Mouse (Mus musculus): ENCODE measurements around the gene Kat5. TPM values are rescaled to one million over a fixed set of nuclear protein-coding genes. Genes with fewer than 3 reads are reported as not detected.

Kat5 gene
- polyA plus RNA-seq, 1 experiment, result 87.3 TPM

DNA sequence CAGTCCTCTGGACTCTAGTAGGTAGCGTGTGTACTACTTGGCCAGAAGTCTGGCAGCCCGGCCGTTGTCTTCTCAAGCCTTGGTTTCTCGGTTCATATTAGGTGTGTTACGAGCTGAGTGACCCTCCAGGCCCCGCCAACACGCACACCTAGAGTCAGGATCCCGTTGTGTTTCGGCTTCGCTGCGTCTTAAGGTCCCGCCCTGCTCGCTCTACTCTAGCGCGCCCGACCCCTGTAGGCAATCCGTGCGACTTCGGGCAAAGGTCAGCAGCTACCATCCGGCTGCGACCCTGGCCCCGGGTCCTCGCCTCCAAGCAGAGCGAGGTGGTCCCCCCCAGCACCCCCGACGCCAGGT lies 42.9 kb downstream of the Kat5 start:
- WGBS, result 1% methylated on average over 26 of the region's 26 CpGs
- Histone ChIP-seq H3K4me1 (ENCODE audit: control insufficient read depth, insufficient read depth, low read length) (peaks cover 4% of the 10 kb centered on the region; the same call in 1 of the 2 replicates), H3K27ac (ENCODE audit: control insufficient read depth, insufficient read depth, low read depth, low read length, poor library complexity) (peak overlapping the region; percentile 99), H3K4me3 (replicated peaks; ENCODE audit: control insufficient read depth, low read depth, low read length) (peak overlapping the region; percentile 82)
- TF ChIP-seq POLR2A (IDR thresholded peaks at IDR 0.05; ENCODE audit: borderline replicate concordance, control insufficient read depth, low read depth, low read length), result no peak
- no peak for TF ChIP-seq CTCF (IDR thresholded peaks at IDR 0.05; ENCODE audit: control insufficient read depth, insufficient read depth, low read length)

DNA sequence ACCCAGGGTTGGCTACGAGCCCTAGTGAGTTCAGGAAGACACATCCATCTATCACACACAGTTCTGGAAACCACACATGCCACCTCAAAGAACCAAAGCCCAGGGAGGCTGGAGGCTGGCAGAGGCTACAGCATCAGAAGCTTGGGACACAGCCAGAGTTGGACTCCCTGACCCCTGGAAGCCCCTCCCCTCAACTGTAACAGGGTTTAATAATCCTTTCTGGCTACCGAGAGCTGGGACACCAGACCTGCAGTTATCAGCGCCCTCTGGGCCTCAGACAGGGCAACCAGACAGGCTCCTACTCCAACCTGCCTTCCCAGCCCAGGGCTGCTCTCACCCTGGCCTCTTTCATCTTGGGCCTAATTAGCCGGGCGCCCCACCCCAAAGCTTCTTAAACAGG lies 43.7 kb downstream of the Kat5 start:
- no peak overlapping the region for H3K27ac ChIP-seq (ENCODE audit: control insufficient read depth, insufficient read depth, low read depth, low read length, poor library complexity)
- 52% methylated on average over 5 of the region's 5 CpGs for WGBS

DNA sequence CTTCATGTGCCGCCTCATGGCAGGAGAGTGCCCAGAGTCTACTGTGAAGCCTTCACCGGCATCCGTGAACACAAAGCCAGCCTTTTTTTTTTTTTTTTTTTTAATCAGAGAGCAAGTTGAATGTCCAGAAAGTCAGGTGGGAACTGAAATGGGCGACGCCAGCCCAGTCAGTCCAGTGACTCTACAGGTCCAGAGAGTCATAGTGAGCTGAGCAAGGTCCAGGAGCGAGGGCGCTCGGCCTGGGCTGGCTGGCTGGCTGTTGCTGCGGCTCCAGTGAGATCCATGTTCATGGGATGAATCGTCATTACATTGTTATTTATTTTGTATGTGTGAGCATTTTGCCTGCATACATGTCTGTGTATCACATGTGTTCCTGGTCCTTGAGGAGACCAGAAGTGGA lies 47.3 kb downstream of the Kat5 start:
- H3K4me1 ChIP-seq (ENCODE audit: control insufficient read depth, insufficient read depth, low read length), result no peaks in the 10 kb centered on the region; the same call in 1 of the 2 replicates
- no peak overlapping the region for H3K27ac ChIP-seq (ENCODE audit: control insufficient read depth, insufficient read depth, low read depth, low read length, poor library complexity)
- H3K4me3 ChIP-seq (replicated peaks; ENCODE audit: control insufficient read depth, low read depth, low read length), result no peak overlapping the region
- WGBS, result 88% methylated on average over 10 of the region's 10 CpGs
- no peak for TF ChIP-seq POLR2A (IDR thresholded peaks at IDR 0.05; ENCODE audit: borderline replicate concordance, control insufficient read depth, low read depth, low read length)
- no peak for TF ChIP-seq CTCF (IDR thresholded peaks at IDR 0.05; ENCODE audit: control insufficient read depth, insufficient read depth, low read length)

More for the DNA sequence above, 43.7 kb downstream of the Kat5 start:
- Histone ChIP-seq H3K4me1 (ENCODE audit: control insufficient read depth, insufficient read depth, low read length) (peaks cover 3% of the 10 kb centered on the region; the same call in 1 of the 2 replicates), H3K4me3 (replicated peaks; ENCODE audit: control insufficient read depth, low read depth, low read length) (no peak overlapping the region)
- TF ChIP-seq POLR2A (IDR thresholded peaks at IDR 0.05; ENCODE audit: borderline replicate concordance, control insufficient read depth, low read depth, low read length) (no peak), CTCF (IDR thresholded peaks at IDR 0.05; ENCODE audit: control insufficient read depth, insufficient read depth, low read length) (no peak)

GRCm38 (mm10) chr19:5561886-5562285 lies 48.2 kb downstream of the Kat5 start:
- Histone ChIP-seq H3K4me3 (replicated peaks; ENCODE audit: control insufficient read depth, low read depth, low read length) (no peak overlapping the region), H3K27ac (ENCODE audit: control insufficient read depth, insufficient read depth, low read depth, low read length, poor library complexity) (no peak overlapping the region), H3K4me1 (ENCODE audit: control insufficient read depth, insufficient read depth, low read length) (no peaks in the 10 kb centered on the region; the same call in 1 of the 2 replicates)
- TF ChIP-seq POLR2A (IDR thresholded peaks at IDR 0.05; ENCODE audit: borderline replicate concordance, control insufficient read depth, low read depth, low read length) (no peak), CTCF (IDR thresholded peaks at IDR 0.05; ENCODE audit: control insufficient read depth, insufficient read depth, low read length) (no peak)
- WGBS, result 31% methylated on average over 3 of the region's 3 CpGs

DNA sequence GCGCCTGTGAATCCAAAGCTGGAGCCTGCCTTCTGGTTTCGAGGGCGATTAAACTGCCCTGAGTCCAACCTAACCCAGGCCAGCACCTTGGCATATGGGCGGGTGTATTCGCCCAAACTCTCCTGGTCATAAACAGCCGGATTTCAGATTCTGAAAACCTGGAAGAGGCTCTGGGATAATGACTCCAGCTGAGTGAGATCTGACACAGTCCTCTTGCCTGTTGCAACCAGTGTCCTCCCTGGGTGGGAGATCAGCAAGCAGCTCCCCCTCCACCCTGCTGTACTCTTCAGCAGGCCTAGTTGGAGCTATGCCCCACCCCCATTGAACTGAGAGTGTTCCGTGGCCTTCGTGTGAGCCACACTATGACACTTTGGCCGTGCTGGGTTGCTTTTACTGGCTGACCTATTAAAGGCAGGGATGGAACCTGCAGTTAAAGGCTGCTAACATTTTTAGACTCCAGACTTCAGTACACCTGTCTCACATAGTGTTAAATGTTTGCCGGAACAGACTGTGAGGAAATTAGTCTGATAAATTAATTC lies 48.7 kb downstream of the Kat5 start:
- H3K27ac ChIP-seq (ENCODE audit: control insufficient read depth, insufficient read depth, low read depth, low read length, poor library complexity), result no peak overlapping the region
- H3K4me1 ChIP-seq (ENCODE audit: control insufficient read depth, insufficient read depth, low read length), result no peaks in the 10 kb centered on the region; the same call in 1 of the 2 replicates
- H3K4me3 ChIP-seq (replicated peaks; ENCODE audit: control insufficient read depth, low read depth, low read length), result no peak overlapping the region
- TF ChIP-seq CTCF (IDR thresholded peaks at IDR 0.05; ENCODE audit: control insufficient read depth, insufficient read depth, low read length), result no peak
- TF ChIP-seq POLR2A (IDR thresholded peaks at IDR 0.05; ENCODE audit: borderline replicate concordance, control insufficient read depth, low read depth, low read length), result no peak
- 39% methylated on average over 10 of the region's 10 CpGs for WGBS

- TF ChIP-seq POLR2A (IDR thresholded peaks at IDR 0.05; ENCODE audit: borderline replicate concordance, control insufficient read depth, low read depth, low read length) (no peak), CTCF (IDR thresholded peaks at IDR 0.05; ENCODE audit: control insufficient read depth, insufficient read depth, low read length) (no peak)
- 1% methylated on average over 57 of the region's 57 CpGs for WGBS
- Histone ChIP-seq H3K4me1 (ENCODE audit: control insufficient read depth, insufficient read depth, low read length) (no peaks in the 10 kb centered on the region; the same call in 1 of the 2 replicates), H3K4me3 (replicated peaks; ENCODE audit: control insufficient read depth, low read depth, low read length) (no peak within 1 kb of the TSS), H3K27ac (ENCODE audit: control insufficient read depth, insufficient read depth, low read depth, low read length, poor library complexity) (no peak within 1 kb of the TSS; the same call in 1 of the 2 replicates)
Observed at GRCm38 (mm10) chr19:5560457-5561041, 49.5 kb downstream of the Kat5 start, which contains the start of gene Ovol1. Gene Ovol1, minus strand, starts transcription at chr19:5560646.

GRCm38 (mm10) chr19:5559631-5560456 lies 50.2 kb downstream of the Kat5 start:
- WGBS, result 2% methylated on average over 69 of the region's 69 CpGs
- no peak overlapping the region for H3K4me3 ChIP-seq (replicated peaks; ENCODE audit: control insufficient read depth, low read depth, low read length)
- TF ChIP-seq CTCF (IDR thresholded peaks at IDR 0.05; ENCODE audit: control insufficient read depth, insufficient read depth, low read length) (no peak), POLR2A (IDR thresholded peaks at IDR 0.05; ENCODE audit: borderline replicate concordance, control insufficient read depth, low read depth, low read length) (no peak; the same call in 1 of the 2 replicates)
- no peak overlapping the region; the same call in 1 of the 2 replicates for H3K27ac ChIP-seq (ENCODE audit: control insufficient read depth, insufficient read depth, low read depth, low read length, poor library complexity)
- H3K4me1 ChIP-seq (ENCODE audit: control insufficient read depth, insufficient read depth, low read length), result no peaks in the 10 kb centered on the region; the same call in 1 of the 2 replicates

GRCm38 (mm10) chr19:5559229-5559628 lies 50.8 kb downstream of the Kat5 start:
- no peak overlapping the region for H3K4me3 ChIP-seq (replicated peaks; ENCODE audit: control insufficient read depth, low read depth, low read length)
- TF ChIP-seq POLR2A (IDR thresholded peaks at IDR 0.05; ENCODE audit: borderline replicate concordance, control insufficient read depth, low read depth, low read length) (no peak), CTCF (IDR thresholded peaks at IDR 0.05; ENCODE audit: control insufficient read depth, insufficient read depth, low read length) (no peak)
- WGBS, result 52% methylated on average over 8 of the region's 8 CpGs
- H3K27ac ChIP-seq (ENCODE audit: control insufficient read depth, insufficient read depth, low read depth, low read length, poor library complexity), result no peak overlapping the region
- no peaks in the 10 kb centered on the region; the same call in 1 of the 2 replicates for H3K4me1 ChIP-seq (ENCODE audit: control insufficient read depth, insufficient read depth, low read length)
